Mouse (Mus musculus) embryo, embryonic 10 days (tissue): Measurements from ENCODE around the gene Bin2.
"Not testable (repeated sequence)": the region's sequence is repeated elsewhere in the genome, so short reads cannot be mapped to it uniquely, and the experiment has no call there.

ENCODE experiments used
- DNase-seq: peaks from one replicate; pipeline ENCODE4 v3.0.0-alpha.2; 2015; ENCODE audit warnings: low spot score

Bin2 gene

DNA sequence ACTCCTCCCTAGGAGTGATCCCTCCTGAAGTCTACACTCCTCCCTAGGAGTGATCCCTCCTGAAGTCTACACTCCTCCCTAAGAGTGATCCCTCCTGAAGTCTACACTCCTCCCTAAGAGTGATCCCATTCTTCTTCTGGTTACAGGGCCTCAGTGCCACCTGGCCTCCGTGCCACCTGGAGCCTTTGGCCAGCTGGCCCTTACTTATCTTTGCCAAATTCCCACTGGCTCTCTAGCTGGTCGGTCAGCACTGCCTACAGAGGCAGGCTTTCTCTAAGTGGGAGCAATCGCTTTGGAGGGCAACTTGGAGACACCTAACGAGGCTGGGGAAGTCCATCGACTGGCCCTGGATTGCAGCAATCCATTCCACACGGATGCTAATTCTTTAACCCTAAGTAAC lies 23.2 kb downstream of the Bin2 start:
- no peak for DNase-seq

GRCm38 (mm10) chr15:100642451-100642850 lies 26.9 kb downstream of the Bin2 start:
- no peak for DNase-seq

- no peak for DNase-seq
Measured at GRCm38 (mm10) chr15:100641226-100641810, 28.0 kb downstream of the Bin2 start.

GRCm38 (mm10) chr15:100639972-100640750 lies 29.2 kb downstream of the Bin2 start:
- DNase-seq: no peak

- DNase-seq: peak; percentile 47
Measured at GRCm38 (mm10) chr15:100637661-100638060, 31.7 kb downstream of the Bin2 start.

DNA sequence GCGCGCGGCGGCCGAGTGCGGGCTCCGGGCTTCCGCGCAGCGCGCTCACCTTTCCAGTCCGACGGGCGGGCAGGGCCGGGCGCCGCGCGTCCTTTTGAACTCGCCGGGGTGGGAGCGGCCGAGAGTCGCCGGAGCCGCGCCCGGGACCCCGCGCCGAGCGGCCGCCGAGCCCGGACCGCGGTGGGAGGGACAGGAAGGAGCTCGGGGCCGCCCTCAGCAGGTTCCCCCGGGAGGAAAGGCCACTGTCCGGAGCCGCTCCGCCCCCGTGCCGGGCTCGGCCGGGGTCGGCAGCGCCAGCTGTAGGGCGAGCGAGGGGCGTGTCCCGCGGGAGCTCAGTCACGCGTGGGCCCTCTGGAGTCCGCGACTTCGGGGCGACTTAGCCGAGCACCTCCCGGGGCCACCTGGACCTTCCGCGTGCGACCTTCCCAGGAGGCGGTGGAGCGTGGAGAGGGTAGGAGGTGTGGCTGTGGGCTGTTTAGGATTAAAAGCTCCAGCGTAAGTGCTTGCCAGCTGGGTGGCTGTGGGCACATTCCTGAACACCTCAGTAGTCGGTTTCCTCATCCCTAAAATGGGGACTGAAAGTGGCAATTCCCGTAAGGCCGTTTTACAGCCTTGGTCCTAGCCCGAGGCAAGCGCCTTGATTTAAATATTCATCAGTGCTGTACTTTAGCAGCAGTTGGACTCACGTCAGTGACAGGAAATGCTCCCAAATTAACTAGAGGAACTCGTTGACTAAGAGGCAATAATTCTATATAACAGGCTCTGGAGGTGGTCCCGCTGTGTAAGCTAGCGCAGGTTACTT lies 32.5 kb downstream of the Bin2 start, which contains the start of gene Smagp:
Gene Smagp (minus strand): TSS at position 241 of the 802 bp plus-strand sequence.
- peak; percentile 43 for DNase-seq

DNA sequence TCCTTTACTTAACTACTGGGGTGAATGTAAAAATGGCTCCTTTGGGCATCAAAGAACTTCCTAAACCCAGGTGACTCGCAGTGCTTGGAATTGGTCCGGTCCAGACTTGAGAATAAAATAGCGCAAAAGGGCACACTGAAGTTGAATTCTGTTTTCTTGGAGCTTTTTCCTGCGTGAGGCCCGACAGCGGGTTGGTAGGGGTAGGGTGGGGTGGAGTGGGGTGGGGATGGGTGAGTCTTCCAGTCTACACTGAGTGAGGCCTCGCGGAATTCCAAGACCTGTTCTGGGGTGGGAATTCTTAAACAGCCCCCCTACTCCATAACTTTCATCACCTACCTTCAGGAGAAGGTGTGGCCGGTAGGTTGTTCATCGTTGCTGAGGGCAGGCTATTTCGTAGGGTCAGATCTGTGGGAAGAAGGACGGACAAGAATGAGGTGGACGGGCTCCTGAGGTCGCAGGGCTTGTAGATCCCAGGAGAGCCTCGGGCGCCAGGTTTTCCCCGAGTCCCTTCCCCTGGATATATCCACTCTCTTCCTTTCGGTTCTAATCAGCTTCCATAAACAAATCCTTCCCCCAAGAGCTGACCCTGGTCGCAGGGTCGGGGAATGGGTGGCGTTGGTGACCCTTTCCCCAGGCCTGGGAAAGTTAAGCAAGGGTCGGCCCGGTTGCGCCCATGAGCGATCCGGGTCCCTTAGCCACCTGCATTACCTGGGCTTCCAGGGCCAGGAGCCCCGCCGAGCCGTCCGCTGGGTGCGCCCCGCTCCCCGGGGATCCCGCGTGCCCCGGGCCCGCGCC lies 33.3 kb downstream of the Bin2 start:
- DNase-seq: no peak

DNA sequence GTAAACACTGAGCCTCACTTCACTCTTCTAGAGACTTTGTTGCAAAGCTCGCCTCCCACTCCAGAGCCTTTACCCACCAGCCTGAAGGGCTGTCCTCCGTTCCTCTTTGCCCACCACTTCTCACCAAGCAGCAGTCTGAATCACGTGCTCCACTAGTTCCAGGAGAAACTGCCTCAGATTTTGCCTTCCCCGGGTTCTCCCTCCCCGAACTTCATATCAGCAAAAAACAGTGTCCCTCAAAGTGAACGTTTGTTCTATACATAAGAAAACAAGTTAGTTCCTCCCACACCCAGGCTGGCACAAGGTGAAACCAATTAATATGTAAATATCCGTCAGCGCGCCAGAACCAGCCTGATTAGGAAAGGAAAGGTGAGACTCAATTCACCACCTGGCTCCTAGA lies 34.1 kb downstream of the Bin2 start:
- DNase-seq: no peak

- DNase-seq: no peak
Measured at GRCm38 (mm10) chr15:100633341-100633740, 36.0 kb downstream of the Bin2 start.

- DNase-seq: no peak
Measured at GRCm38 (mm10) chr15:100632323-100632722, 37.0 kb downstream of the Bin2 start.

- DNase-seq: no peak
Measured at GRCm38 (mm10) chr15:100631454-100632170, 37.7 kb downstream of the Bin2 start.

DNA sequence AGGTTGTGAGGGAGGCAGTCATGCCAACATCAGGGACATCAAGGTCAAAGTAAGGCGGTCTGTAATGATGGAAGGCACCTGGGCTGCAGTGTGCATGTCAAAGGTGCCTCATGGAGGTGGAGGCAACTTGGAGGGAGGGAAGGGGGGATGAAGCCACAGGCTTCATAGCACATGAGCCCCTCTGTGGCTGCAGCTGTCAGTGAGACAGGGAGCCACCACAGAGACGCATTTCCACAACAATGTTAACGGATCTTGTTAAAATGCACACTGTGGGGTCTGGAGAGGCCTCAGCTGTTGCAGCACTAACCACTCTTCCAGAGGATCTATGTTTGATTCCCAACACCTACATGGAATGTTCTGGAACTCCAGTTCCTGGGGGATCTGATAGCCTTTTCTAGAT lies 39.2 kb downstream of the Bin2 start:
- DNase-seq: no peak

GRCm38 (mm10) chr15:100628797-100629196 lies 40.6 kb downstream of the Bin2 start:
- DNase-seq: no peak

DNA sequence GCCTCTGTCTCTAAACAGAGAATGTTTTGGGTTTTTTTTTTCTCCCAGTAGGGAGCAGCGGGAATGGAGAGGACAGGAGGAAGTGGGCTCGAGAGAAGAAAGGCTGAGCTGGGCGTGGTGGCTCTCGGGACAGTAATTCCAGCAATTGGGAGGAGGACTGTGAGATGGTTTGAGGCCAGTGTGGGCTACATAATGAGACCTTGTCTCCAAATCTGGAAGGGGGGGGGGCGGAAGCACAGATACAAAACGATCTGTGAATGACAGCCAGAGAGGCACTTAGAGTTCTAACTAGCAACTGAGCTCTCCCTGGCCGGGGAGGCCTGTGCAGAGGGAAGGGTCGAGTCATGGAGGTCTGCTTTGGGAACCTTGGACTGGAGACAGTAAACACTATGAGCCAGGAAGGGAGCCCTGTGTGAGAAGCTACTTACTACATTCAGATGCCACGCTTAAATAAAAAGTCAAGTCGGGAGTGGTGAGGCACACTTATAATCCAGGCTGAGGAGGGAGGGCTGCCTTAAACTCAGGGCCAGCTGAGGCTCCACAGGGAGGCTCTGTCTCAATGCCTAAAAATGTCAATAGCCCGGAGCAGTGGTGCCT lies 41.5 kb downstream of the Bin2 start:
- no peak for DNase-seq

GRCm38 (mm10) chr15:100627287-100627686 lies 42.1 kb downstream of the Bin2 start:
- DNase-seq: no peak

DNA sequence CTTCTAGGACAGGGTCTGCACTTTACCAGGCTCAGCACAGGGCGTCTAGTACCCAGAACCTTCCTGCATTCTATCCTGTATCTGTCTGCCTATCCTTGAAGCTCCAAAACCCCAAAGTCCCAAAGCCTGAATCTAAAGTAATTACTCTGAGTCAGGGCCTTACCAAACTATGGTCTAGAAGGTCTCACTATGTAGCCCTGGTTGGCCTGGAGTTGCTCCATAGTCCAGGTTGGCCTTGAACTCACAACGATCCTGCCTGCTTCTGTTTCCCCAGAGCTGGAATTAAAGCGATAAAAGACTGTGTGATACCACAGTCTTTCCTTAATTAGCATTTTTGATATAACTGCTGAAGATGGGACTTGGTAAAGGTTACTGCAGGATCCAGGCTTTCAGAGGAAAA lies 44.9 kb downstream of the Bin2 start:
- no peak for DNase-seq

DNA sequence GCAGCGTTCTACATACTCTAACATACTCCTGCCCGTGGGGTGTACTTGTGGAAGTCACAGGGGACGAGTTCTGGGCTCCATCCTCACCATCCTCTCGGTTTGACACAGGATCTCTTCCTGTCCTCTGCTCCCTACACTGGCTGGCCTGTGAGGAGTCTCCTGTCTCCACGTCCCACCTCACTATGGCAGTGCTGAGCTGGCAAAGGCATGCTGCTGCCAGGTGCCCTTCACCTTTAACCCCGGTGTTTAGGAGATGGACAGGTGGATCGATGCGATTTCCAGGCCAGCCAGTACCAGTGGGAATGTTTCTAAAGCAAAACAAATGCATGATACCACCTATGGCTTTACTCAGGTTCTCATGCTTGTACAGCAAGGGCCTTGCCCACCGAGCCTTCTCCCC lies 45.6 kb downstream of the Bin2 start:
- DNase-seq: no peak

- DNase-seq: no peak
Measured at GRCm38 (mm10) chr15:100622164-100622563, 47.2 kb downstream of the Bin2 start.

GRCm38 (mm10) chr15:100621671-100622070 lies 47.7 kb downstream of the Bin2 start:
- not testable (repeated sequence) for DNase-seq

GRCm38 (mm10) chr15:100619200-100619599 lies 50.2 kb downstream of the Bin2 start:
- no peak for DNase-seq

DNA sequence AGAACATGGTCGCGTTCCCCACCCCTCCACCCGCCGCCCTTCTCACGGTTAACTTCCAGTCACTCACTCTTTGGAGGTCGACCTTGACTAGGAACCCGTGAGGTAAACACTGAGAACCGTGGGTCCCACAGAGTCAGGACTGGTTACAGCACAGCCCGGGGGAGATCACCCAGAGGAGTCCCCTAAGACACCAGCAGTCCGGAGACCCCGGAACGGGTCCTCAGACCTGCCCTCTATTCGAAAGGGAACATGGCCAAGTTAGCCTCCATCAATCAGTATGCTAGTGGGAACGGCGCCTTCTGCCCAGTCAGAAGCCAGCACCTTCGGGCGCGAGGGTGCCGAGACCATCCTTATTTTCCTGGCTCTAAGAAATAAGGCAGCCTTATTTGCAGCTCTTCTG lies 53.1 kb downstream of the Bin2 start:
- no peak for DNase-seq
